Mouse (Mus musculus) layer of hippocampus, adult 2 months (tissue): ENCODE measurements at regions not wholly inside any gene's neighbourhood (a gene's known extent, or its start where the extent isn't known, plus 50 kb on each side); places are given as distances from the start of the nearest gene placed in this dataset.
A peak's percentile ranks its signal among the peaks of the same experiment; 100 is the strongest.

ENCODE experiments used
- DNase-seq, 2 experiments: peaks; one replicate each; pipeline ENCODE4 v3.0.0; 2022; ENCODE audit warnings: low spot score in 2 of 2
- H3K27ac ChIP-seq: fragments of 200-600 bp; 2 replicates; pipeline ENCODE4 v1.8.1; 2022
- H3K4me3 ChIP-seq: fragments of 200-600 bp; 2 replicates; pipeline ENCODE4 v1.8.1; 2022; ENCODE audit warnings: mild to moderate bottlenecking
- CTCF ChIP-seq: fragments of 200-600 bp; conservative IDR thresholded peaks from 2 replicates; pipeline ENCODE4 v1.8.1; 2022; ENCODE audit warnings: antibody characterized with exemption, mild to moderate bottlenecking, moderate library complexity

DNA sequence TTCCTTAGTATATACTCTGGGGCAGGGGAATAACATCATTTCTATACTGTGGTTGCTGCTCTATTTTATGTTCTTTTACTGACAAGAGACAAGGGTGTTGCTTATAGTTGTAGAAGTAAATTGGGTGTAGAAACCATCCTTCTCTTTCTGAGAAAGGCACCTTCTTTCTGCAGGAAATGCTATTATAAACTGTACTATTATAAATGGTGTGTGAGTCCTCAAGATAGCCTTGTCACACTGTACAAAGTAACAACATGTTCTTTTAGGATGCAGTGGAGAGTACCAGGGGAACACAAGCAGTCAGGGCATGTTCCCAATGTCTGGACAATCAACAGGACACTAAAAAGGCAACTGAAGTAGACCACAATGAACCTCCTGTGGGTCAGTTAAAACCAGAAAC is 490.2 kb upstream of the Zeb2 start:
- H3K27ac ChIP-seq, result no peak overlapping the region
- DNase-seq, result no peak
- no peak overlapping the region for H3K4me3 ChIP-seq
- TF ChIP-seq CTCF, result no peak

GRCm38 (mm10) chr2:45601332-45601900 is 484.2 kb upstream of the Zeb2 start:
- no peak for DNase-seq
- Histone ChIP-seq H3K4me3 (no peak overlapping the region), H3K27ac (no peak overlapping the region)
- no peak for TF ChIP-seq CTCF

DNA sequence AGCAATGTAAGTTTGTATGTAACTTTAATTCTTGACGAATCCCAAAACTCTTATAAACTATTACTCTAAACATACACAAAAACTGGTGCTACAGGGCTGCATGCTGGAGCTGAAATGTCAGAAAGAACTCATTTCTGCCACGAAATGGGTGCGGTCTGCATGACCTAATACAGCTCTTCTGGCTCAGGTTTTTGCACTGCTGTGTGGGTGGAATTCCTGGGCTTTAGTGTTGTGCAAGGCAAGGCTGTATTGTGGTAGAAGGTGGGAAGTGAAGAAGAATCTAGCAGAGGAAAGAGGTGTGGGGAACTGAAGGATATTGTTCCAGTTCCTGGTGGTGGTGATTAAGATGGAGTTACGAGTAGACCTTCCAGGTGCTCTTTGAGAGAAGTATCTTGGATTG is 476.6 kb upstream of the Zeb2 start:
- DNase-seq, result no peak
- TF ChIP-seq CTCF, result no peak
- no peak overlapping the region for H3K27ac ChIP-seq
- no peak overlapping the region for H3K4me3 ChIP-seq

DNA sequence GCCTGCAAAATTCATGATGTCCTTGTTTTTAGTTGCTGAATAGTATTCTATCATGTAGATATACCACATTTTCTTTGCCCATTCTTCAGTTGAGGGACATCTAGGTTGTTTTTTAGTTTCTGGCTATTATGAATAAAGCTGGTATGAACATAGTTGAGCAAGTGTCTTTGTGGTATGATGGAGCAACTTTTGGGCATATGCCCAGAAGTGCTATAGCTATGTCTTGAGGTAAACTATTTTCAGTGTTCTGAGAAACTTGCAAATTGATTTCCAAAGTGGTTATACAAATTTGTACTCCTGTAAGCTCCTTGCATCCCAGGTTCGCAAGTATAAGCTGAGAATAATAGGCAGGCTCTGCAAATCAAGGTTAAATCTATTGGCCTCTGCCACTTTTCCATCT is 473.8 kb upstream of the Zeb2 start:
- TF ChIP-seq CTCF, result no peak
- H3K27ac ChIP-seq, result no peak overlapping the region
- no peak overlapping the region for H3K4me3 ChIP-seq
- DNase-seq, result no peak

GRCm38 (mm10) chr2:45588248-45588647 is 471.1 kb upstream of the Zeb2 start:
- Histone ChIP-seq H3K27ac (no peak overlapping the region), H3K4me3 (no peak overlapping the region)
- no peak for DNase-seq
- TF ChIP-seq CTCF, result no peak

DNA sequence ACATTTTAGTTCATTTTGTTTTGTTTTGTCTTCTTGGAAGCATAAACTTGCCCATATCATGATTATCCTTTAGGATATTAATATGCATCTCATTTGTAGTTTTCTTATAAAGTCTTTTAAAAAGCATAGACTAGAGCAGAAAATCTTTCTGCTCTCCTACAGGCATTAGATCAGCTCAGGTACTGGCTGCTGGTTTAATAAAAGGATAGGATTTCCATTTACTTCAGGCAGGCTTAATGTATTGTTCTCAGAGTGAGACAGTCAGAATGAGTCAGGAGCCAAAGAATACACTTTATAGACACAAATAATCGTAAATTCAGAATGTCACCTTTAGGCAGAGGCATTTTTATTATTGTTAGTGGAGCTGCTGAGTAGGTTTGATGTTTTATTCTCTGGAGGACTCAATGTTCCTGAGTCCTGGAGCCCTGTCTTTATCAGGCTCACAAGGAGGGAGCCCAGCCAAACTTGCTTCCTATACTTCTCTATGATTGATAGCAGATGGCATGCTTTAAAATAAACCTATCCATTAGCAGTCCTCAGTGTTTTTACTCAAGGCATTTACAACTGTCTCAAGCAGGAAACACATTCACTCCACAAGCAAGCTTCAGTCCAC is 469.5 kb upstream of the Zeb2 start:
- Histone ChIP-seq H3K4me3 (no peak overlapping the region), H3K27ac (peak overlapping the region; percentile 30)
- no peak for DNase-seq
- no peak for TF ChIP-seq CTCF

DNA sequence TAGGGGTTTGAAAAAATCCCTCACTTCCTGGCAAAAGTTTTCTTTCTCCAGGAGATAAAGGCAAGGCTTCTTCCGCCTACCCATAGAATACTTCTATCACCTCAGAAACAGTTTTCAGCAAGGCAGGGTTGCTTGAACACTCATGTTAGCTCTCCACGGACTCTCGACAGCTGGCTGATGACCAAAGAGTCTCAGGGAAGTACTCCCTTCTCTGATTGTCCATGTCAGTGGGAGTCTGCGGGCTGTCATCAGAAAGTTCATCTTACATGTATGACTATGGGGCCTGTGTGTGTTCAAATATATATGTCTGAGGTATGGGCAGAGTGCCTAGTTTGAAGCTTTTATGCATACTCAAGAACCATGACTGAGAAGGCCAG is 464.3 kb upstream of the Zeb2 start:
- Histone ChIP-seq H3K27ac (peak overlapping the region; percentile 74), H3K4me3 (no peak overlapping the region)
- DNase-seq, result no peak
- no peak for TF ChIP-seq CTCF

DNA sequence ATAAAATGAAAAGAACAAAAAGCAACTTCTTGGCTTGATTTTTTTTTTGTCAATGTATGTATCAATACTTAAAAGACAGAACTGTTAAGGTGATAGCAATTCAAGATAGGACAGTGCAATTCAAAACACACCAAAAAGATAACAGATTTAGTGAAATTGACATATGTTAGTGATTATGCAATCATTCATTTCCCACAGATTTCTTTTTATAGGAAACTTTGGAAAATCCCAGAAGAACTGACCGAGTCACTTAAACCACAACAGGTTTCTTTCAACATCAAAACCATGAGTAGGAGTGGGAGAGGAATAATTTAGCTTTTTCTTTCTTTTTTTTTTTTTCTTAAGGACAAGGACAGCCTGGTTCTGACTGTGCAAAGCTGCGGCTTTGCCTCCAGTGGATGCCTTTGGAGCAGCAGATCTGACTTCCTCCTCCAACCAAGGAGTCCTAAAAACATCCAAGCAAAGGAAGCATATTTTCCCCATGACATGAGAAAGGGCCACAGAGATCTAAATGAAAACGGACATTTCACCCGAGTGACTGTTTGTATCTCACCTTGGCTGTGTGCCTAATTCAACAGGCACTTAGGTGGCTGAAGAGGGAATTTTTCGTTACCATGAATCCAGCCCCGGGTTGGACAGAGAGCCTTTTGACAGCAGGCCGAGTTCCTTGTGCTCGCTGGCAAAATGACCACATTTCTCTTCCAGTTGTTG is 463.8 kb upstream of the Zeb2 start:
- H3K27ac ChIP-seq, result peak overlapping the region; percentile 74
- peak; percentile 56 for TF ChIP-seq CTCF
- no peak overlapping the region; the same call in 1 of the 2 replicates for H3K4me3 ChIP-seq
- no peak for DNase-seq

DNA sequence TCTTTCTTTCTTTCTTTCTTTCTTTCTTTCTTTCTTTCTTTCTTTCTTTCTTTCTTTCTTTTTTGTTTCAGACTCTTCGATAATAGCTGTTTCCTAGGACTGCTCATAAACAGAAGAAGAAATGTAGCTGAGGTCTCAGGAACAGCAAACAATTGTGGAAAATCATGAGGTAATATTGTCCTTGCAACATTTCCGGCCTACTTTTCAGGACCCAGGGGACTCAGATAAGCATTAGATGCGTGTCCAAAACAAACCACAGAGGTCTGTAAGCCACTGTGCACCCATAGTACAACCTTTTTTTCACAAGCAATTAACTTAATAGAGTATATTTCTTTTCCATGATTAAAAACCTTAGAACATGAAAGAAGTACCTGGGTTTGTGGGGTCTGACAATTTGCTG is 455.7 kb upstream of the Zeb2 start:
- DNase-seq, result no peak
- no peak for TF ChIP-seq CTCF
- no peak overlapping the region for H3K27ac ChIP-seq
- H3K4me3 ChIP-seq, result no peak overlapping the region

GRCm38 (mm10) chr2:45554707-45555106 is 437.5 kb upstream of the Zeb2 start:
- Histone ChIP-seq H3K27ac (no peak overlapping the region), H3K4me3 (no peak overlapping the region)
- no peak for DNase-seq
- no peak for TF ChIP-seq CTCF

DNA sequence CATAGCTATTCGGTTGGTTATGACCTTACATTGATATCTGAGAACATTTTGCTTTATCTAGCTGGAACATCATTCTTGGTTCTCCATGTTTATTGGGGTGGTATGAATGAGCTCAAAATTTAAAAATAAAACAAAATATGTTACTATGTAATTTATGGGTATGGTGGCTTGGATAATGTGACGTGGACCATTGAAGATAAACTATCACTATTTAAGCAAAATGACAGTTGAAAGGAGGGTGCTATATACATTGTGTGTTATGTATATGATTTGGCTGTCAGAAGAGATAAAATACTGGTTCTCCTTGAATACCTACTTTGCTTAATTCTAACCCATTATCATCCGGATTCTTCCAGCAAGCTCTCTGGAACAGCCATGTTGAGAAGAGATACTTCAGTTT is 424.2 kb upstream of the Zeb2 start:
- no peak overlapping the region for H3K27ac ChIP-seq
- no peak for DNase-seq
- no peak overlapping the region for H3K4me3 ChIP-seq
- no peak for TF ChIP-seq CTCF

- peak; percentile 35 to 56 for DNase-seq
- Histone ChIP-seq H3K27ac (peak overlapping the region; percentile 73; the same call in 1 of the 2 replicates), H3K4me3 (no peak overlapping the region)
- no peak for TF ChIP-seq CTCF
Observed at GRCm38 (mm10) chr2:45538950-45539349, 421.8 kb upstream of the Zeb2 start.

- no peak for TF ChIP-seq CTCF
- no peak for DNase-seq
- Histone ChIP-seq H3K4me3 (no peak overlapping the region), H3K27ac (no peak overlapping the region)
Observed at GRCm38 (mm10) chr2:45537722-45538121, 420.5 kb upstream of the Zeb2 start.

- Histone ChIP-seq H3K27ac (no peak overlapping the region), H3K4me3 (no peak overlapping the region)
- no peak for DNase-seq
- no peak for TF ChIP-seq CTCF
Observed at GRCm38 (mm10) chr2:45534806-45535205, 417.6 kb upstream of the Zeb2 start.
